Mouse (Mus musculus) layer of hippocampus, adult 9-10 months (tissue): ENCODE measurements around the gene Mthfd1l.

Experiments
- DNase-seq: peaks from one replicate; pipeline ENCODE4 v3.0.0; 2022; ENCODE audit warnings: low spot score

The Mthfd1l gene

DNA sequence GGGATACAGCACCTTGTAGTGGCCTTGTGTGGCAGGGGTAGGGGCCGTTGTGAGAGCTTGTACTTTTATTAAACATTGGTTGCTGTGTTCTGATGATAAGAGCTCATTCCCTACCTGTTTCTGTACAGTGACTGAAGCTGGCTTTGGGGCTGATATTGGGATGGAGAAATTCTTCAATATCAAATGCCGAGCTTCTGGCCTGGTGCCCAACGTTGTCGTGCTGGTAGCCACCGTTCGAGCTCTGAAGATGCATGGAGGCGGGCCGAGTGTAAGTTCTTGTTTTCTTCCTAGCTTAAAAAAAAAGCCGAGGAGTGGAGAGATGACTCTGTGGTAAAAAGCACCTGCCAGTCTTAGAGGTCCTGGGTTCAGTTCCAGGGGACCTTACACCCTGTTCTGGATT, 110.7 kb downstream of the Mthfd1l start:
- no peak for DNase-seq

DNA sequence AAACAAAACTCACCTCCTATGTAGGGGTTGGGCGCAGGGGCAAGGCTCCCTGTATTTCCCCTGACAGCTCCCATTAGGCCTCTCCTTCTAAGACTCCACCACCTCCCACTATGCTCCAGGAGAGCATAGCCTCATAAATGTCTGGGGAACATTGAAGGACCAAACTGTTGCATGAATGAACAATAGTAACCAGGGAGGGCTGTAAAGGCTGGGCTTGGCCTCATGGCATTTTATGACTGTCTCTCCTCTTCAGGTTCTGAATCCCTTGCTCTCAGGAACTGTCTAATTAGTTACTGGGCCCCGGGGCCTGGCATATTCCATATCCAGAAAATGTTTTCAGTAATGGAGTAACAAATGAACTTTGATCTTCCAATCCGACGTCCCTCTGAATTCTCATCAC, 112.0 kb downstream of the Mthfd1l start:
- DNase-seq: no peak

DNA sequence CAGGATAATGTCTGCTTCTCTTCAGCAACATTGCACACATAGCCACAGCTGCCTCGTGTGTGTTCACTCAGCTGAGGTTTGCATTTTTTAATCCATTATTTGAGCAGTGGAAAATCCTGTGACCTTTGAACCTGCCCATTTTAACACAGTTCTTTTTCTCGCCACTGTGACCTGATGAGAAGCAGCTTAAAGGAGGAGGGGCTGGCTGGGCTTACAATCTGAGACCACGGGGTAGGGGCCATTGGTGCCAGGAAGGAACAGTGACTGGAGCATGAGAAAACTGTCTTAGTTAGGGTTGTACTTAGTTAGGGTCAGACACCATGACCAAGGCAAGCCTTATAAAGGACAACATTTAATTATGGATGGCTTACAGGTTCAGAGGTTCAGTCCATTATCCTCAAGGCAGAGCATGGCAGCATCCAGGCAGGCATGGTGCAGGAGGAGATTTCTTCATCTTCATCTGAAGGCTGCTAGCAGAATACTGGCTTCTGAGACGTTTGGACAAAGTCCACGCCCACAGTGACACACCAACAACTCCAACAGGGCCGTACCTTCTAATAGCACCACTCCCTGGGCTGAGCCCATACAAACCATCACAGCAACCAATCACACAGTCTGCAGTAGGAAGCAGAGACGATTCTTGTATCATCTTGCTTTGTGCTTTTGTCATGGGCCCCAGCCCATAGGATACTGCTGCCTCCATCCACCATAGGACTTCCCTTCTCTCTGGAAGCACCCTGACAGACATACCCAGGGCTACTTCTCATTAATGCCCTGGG, 112.6 kb downstream of the Mthfd1l start:
- no peak for DNase-seq

DNA sequence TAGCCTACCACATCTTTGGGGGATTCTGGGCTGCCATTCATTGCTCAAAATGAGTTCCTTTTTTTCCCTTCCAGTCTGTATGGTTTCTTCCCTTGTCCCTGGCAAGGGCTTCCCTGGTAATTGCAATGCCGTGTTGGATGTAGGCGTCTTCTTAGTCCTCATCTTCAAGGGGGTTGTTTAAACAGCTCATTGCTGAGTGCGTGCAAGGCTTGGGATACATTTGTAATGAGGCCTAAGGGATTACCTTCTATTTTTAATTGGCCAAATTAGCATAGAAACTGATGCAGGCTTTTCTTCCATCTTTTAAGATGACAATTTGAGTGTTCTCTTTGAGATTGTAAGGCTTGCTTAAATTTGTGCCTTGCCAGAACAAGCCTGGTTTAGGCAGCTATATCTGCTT, 114.6 kb downstream of the Mthfd1l start:
- no peak for DNase-seq

DNA sequence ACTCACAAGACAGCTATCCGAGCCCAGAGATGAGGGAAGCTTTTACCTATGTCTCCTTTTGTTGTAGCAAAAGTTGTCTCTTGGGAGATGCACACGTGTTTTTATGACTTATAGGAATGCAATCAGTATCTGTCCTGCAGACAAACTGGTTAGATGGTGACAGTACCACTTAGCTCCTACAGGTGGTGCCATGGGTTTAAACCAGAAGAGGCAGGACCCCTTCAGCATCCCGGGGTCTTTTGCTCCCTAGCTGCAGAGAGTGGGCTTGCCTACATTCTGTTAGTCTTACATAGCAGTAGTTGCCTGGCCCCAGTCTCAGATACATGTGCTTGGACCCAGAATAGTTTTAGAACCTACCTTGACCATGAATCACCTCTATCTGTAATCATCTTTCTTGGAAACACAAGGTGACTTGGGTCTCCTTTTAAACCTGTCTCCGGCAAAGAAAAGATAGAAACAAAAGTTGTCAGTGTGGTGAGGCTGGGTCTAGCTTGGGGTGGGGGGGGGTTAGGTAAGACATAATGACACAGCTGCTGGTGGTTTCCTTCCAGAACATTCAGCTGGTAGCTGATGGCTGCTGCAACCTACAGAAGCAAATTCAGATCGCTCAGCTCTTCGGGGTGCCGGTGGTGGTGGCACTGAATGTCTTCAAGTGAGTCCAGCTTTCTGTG, 116.0 kb downstream of the Mthfd1l start:
- no peak for DNase-seq

DNA sequence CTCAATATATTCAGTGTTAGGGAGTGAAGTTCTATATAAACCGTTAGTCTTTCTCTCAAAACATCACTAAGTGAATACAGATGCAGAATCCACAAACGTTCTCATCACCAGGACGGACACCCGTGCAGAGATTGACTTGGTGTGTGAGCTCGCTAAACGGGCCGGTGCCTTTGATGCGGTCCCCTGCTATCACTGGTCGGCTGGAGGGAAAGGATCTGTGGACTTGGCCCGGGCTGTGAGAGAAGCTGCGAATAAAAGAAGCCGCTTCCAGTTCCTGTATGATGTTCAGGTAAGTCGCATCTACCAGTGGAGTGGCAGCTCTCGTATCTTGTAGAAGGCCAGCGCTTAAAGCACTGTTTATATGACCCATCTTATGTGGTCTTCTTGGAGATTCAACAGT, 117.0 kb downstream of the Mthfd1l start:
- no peak for DNase-seq

DNA sequence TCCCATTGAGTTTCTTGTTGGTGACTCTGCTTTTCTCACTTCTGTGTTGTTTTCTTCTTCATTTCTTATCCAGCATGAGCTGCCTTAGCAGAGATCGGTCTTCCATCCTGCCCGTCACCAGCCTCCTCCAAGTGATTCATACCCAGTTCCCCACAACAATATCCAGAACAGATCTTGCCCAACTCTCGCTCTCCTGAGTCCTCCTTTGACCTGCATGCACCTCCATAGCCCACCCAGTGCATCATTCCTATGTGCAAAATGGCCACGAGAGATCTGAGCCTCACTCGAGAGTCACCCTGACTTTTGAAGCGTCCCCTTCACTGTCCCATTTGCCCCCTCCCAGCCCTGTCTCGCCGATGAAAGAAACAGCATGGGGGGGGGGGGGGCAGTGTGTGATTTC, 120.1 kb downstream of the Mthfd1l start:
- DNase-seq: no peak

DNA sequence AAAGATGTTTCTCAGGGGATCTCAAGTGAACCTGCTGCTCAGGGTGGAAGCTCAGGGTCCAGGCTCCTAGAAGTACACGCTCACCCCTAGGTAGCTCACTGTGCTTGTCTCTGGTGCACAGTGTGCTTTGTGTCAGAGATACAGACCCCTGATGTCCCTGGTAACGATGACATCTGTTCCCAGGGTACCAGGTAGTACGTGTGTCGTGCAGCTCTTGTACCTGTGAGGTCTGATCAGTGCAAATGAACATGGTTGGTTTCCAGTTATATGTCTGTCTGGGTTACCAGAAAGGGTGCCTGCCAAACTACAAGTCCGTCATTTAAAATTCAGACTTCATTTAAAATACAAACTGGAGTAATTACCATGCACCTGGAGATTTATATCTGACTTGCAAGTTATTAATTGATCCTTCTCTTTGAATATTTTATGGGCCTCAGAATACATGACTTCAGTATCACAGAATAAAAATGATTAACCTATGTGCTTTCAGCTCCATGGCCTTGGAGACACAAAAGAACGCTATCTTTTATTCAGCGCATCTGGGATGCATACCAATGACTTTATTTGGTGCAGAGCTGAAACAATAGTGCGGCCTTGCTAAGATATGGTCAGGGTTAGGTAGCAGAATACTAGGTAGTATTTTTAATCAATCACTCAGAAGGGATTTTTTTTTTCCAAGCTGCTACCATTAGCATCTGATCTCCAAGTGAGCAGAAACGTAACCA, 121.3 kb downstream of the Mthfd1l start:
- DNase-seq: no peak

DNA sequence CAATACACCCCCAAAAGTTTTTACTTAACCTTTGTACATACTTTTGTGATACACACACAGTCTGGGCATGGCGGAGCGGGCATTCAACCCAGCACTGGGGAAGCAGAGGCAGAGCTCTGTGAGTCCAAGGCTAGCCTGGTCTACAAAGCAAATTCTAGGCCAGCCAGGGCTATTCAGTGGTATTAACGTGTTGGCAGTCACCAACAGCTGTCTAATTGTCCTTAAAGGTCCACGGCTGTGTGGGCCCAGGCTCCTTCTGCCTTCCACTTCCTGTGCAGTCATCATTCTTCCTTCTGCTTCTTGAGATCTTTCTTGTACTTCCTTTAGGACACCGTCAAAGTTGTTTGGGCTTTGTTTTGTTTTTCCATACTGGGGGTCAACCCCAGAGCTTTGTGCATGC, 123.2 kb downstream of the Mthfd1l start:
- DNase-seq: no peak

DNA sequence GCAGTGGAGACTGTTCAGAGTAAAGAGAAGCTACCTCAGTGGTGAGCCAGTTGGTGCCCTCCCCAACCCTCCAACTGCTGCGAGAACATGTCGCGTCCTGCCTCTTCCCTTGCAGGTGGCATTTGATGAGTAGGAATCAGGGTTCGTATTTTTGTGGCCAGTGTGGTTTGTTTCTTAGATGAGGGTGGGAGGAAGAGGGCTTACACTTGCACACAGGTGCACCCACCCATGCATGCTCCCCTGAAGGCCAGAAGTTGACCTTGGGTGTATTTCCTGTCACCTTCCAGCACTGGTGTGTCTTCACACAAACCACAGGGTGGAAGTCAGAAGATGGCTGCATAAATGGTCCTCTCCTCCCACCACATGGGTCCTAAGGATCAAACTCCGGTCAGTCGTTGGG, 127.1 kb downstream of the Mthfd1l start:
- no peak for DNase-seq

DNA sequence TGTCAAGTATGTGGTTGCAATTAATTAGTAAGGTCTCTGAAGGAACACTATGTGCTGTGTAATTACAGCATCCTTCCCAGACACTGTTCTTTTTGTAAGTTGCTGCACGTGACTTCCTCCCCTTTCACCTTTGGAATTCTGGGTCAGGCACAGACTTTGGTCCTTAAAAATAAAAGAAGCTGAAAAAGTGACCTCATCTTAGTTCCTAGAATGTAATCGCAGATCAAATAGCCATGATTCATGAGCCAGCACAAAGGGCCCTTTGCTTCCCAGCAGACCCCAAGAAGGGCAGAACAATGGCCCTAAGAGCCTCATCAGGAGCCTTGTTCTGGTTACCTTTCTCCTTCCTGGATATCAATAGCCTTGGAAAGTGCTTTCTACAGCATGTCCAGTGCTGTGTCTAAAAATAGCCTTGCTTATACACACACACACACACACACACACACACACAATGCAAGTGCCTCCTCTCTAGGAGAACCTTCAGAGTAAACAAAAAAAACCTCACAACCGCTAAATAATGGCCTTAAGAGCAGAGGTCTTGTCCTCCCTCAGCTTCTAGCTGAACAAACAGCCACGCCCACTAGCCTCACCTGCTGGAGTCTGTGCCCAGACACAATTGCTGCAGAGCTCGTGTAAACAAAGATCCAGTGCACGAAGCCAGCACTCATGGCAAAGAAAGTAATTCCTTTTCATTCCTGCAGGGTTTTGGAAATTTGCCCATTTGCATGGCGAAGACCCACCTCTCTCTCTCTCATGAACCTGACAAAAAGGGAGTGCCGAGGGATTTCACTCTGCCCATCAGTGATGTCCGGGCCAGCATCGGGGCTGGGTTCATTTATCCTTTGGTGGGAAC, 133.0 kb downstream of the Mthfd1l start:
- no peak for DNase-seq

DNA sequence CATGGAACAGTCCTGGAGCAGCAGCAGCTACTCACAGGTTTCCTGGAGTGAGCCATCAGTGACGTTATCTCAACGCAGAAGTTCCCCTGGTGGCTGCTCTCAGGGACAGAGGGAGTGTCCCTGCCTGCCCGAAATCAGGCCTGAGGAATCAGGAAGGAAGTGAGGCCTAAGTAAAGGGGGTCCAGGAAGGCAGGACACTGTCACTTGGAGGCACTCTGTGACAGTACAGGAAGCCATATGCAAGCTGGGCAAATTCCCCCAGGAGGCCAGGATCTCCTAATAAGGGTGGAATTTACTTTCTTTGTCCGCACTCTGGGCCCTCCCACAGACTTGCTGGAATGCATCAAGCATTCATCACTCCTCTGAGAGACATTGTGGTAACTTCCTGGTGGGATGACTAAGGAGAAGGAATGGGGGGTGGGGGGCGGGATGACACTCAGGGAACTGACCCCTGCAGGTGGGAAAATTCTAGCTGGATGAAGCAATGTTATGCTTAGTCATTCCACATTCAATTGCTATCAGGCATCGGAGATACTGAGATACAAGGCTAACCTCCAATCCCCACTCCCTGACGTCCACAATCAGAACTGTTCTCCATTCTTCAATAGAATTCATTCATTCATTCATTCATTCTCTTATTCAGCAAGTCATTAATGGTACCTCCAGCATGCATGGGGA, 134.9 kb downstream of the Mthfd1l start:
- no peak for DNase-seq

DNA sequence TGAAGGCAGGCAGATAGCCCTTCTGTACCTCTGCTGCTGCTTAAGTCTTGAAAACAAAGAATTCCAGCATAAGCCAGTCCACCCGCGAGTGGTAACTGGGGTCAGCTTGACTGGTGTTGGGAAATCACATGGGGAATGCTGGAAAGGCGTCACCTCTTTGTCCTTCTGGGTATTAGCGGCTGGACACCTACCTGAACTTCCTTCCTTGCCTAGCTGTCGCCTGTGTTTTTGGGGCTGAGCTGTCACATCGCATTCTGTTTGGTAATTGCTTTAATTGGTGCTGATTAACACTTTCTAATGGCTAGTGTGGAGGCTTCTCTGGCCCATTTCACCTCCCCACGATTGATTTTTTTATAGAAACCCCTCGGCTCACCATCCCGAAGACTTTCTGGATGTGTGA, 135.5 kb downstream of the Mthfd1l start:
- DNase-seq: no peak

DNA sequence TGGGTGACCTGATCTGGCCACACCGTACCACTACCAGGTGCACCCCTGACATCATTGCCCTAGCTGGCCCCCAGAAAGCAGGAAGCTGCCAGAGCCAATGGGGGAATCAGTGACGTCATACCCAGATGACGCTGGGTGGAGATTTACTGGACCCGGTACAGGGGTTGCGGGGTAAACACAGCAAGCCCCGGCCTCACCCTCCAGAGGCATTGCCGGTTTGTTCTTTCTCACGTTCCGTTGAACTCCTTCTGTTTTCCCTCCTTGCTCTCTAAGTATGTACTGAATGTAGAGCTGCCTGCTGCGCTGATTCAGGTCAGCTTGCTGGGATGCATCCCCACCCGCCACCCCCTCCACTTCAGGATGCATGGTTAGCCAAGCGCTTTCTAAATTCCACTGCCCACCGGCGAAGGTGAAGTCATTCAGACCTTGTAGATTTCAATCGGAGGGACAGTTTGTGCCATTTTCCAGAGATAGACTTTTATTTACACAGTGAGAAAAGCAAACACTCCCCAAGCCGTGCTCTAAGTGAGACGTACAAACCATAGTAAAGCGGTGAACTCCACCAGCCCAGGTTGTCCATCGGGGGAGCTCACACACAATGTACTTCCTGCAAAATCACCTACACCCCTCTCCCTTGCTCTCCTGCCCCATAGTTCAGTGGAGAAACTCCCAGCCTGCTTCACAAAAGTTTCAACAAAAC, 138.3 kb downstream of the Mthfd1l start:
- no peak for DNase-seq

DNA sequence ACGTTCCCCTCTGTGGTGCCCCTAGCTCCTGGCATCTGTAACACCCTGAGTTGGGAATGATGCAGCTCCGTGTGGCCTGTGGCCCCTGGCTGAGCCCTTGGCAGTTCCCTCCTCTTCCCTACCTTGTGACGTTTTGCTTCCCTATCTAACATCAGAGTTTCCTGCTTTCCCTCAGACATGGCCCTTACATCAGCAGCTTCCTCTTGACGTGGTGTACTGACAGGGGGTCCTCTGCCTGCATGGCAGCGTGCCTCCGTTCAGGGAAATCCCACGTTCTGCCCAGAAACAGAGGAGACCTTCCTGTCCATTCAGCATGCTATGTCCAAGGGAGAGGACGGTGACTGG, 138.8 kb downstream of the Mthfd1l start:
- no peak for DNase-seq

DNA sequence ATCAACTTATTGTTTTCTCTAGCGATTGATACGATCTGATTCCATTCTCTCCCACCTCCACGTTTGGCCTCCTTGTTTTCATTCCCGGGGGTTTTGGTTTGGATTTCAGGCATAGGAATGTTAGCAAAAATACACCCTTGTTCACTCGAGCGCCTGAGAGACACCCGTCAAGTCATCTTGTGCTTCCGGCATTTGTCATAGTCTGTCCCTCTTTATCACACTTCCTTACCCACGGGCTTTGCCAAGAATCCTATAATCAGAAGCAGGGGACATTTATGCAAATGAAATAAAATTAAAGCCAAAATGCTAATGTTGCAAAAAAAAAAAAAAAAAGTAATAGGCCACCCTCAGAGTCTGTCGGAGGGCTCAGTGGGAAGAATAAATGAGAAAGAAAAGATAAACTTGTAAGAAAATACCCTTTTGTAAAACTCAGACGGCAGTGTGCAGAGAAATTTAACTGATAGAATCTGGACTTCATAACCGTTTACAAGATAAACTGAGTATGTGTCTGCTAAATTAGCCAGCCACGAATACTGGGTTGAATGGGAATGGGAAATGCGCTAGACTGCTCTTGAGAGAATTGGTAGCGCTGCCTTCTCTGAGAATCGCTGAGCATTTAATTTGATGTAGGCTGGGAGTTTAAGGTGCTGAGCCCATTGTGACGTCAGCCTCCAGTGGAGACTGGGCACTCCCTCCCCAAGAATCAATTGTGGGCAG, 139.9 kb downstream of the Mthfd1l start:
- no peak for DNase-seq

DNA sequence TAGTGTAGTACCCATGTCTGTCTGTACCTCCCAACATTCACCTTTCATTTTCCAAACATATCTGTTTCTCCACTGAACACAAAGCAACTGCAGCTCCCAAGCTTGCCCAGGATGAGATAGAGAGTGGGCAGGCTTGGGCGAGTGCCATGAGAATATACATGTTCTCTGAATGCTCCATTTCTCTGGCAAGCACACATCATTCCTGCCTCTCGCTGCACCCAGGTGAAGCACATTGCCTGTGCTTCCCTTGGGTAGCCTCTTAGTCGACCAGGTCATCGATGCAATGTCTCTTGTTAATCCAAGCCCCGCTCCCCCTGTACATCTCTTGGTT, 140.4 kb downstream of the Mthfd1l start:
- no peak for DNase-seq

DNA sequence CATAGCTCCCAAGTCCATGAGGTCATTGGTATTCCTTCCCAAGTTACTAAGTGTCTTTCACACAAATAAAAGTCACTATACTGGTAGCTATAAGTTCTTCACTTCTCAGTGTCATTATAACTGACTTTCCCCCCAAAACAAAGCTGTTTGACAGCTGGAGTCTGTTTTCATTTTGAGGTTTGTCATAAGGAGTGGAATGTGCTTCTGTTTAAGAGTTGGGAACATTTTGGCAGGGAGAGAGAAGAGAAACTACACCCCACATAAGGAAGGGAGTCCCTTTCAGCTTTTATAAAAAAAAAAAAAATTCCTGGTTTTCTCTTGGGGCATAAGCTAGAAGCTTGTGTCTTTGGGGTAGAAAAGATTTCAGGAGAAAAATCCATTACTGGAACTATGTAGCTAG, 143.7 kb downstream of the Mthfd1l start:
- DNase-seq: no peak

DNA sequence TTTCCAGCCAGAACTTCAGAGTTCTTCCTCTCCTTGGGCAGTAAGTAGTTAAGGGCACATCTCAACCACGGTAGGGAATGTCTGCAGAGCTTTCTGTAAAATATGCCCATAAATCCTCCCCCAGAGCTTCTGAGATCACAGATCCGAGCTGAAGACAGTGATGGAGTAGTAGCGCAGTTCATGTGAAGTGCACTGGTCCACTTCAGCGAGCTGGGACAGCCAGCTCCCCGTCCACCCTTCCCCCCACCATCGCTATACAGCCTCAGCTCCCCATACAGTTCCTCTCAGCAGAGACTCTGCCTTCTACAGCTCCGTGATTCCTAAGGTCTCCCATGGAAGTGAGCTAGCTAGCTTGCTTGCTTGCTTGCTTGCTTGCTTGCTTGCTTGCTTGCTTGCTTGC, 144.2 kb downstream of the Mthfd1l start:
- DNase-seq: no peak

DNA sequence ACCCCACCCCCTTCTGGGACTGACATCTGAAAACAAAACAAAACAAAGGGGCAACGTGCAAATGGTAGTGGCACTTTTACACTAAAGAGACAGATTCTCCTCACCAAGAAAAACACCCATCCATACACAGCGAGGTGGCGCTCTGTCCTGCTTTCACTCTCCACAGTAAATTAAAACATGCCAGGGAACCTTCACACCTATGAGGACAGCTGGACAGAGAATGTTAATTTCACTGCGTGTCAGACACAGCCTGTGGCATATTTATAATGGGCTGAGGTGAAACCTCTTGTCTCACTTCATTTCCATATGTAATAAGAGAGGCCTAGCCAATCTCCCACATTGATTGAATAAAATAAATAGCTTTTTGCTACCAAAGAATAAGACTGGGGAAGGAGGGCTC, 146.4 kb downstream of the Mthfd1l start:
- no peak for DNase-seq

DNA sequence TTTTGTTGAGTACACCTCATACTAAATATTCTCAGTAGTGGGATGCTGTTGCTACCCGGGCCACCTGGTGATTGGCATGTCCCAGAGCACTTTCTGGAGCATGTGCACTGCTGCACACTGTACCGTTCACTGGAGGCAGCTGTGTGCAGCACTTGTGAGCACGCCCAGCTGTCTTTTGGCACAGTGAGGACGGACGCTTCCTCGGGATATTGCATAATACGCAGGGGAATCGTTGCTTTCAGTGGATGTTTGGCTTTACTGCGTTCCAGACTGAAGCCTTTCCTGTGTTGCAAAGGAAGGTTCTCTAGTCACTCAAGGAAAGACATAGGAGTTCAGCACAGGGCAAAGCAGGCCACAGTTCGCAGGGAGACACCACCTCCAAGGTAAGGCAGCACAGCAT, 147.8 kb downstream of the Mthfd1l start:
- no peak for DNase-seq
